Mouse (Mus musculus) G1E (cell line): Measurements from ENCODE around the gene Ctu1. TPM values are rescaled to one million over a fixed set of nuclear protein-coding genes. Genes with fewer than 3 reads are reported as not detected.
A peak's percentile ranks its signal among the peaks of the same experiment; 100 is the strongest.

Experiments
- ATAC-seq: 2 replicates; pipeline ENCODE4 v1.8.0; 2016; ENCODE audit warnings: mild to moderate bottlenecking; ENCODE audit not compliant: insufficient number of reproducible peaks, poor library complexity, low FRiP score, severe bottlenecking; ENCODE audit errors: extremely low read depth
- DNase-seq: peaks from one replicate; pipeline ENCODE4 v3.0.0; 2012; ENCODE audit warnings: low spot score
- H3K27me3 ChIP-seq: 2 replicates; pipeline ENCODE4 v1.6.1; 2012; ENCODE audit warnings: mild to moderate bottlenecking, low read length, inconsistent platforms; ENCODE audit not compliant: insufficient read depth
- H3K36me3 ChIP-seq: replicated peaks from 2 replicates; pipeline ENCODE3; 2012; ENCODE audit warnings: mild to moderate bottlenecking, inconsistent platforms
- H3K4me1 ChIP-seq: 2 replicates; pipeline ENCODE4 v1.6.1; 2012; ENCODE audit warnings: low read depth, low read length, inconsistent platforms, mixed read lengths; ENCODE audit not compliant: insufficient read depth
- H3K4me3 ChIP-seq: 2 replicates; pipeline ENCODE4 v1.5.1; 2012; ENCODE audit warnings: low read depth, mild to moderate bottlenecking, inconsistent platforms, low read length, moderate library complexity, mixed read lengths
- H3K9me3 ChIP-seq: replicated peaks from 2 replicates; pipeline ENCODE4 v1.6.1; 2012; ENCODE audit warnings: inconsistent platforms
- CTCF ChIP-seq: IDR thresholded peaks from 2 replicates; pipeline ENCODE4 v1.5.1; 2012; ENCODE audit warnings: low read depth, low read length, inconsistent platforms, mixed read lengths
- GATA1 ChIP-seq: IDR thresholded peaks from 2 replicates; pipeline ENCODE4 v1.6.1; 2012; ENCODE audit warnings: borderline replicate concordance, low read length, inconsistent platforms, mixed read lengths
- GATA2 ChIP-seq: IDR thresholded peaks from 2 replicates; pipeline ENCODE4 v1.6.1; 2012; ENCODE audit warnings: low read depth, low read length, inconsistent platforms, borderline replicate concordance
- POLR2AphosphoS5 ChIP-seq: IDR thresholded peaks from 2 replicates; pipeline ENCODE4 v1.6.1; 2012; ENCODE audit warnings: low read depth, low read length, inconsistent platforms; ENCODE audit not compliant: insufficient replicate concordance
- TAL1 ChIP-seq: conservative IDR thresholded peaks from 2 replicates; pipeline ENCODE4 v1.6.1; 2012; ENCODE audit warnings: low read depth, low read length, inconsistent platforms, mixed read lengths
- polyA plus RNA-seq: library from polyadenylated mRNA; stranded (reverse); fragments of >175 nt; gene quantifications from 2 replicates; pipeline ENCODE4 v1.2.3, GENCODE M21; 2012
- total RNA-seq, 2 experiments: library from RNA; stranded (forward) in 1 of 2; stranded (reverse) in 1 of 2; fragments of 200-1000 nt in 1 of 2; fragments of >200 nt in 1 of 2; fragmentation: Nextera tagmentation in 1 of 2; gene quantifications; 2 replicates each; pipeline ENCODE4 v1.2.3; 2014 to 2017

Ctu1 gene
- 2.5 and 2.7 TPM in 2 replicates for total RNA-seq (2014; fragmentation: Nextera tagmentation)
- 6.5 and 8.6 TPM in 2 replicates for total RNA-seq (2017)
- 14.9 and 20.9 TPM in 2 replicates for polyA plus RNA-seq

GRCm38 (mm10) chr7:43671809-43672580, at the start of gene Ctu1:
Ctu1 (plus strand) TSS chr7:43672016.
- Histone ChIP-seq H3K27me3 (no peaks in the 10 kb centered on the region), H3K4me3 (peak within 1 kb of the TSS; percentile 75), H3K9me3 (0 out of 2 replicates have a peak, but pooled peaks cover 5% of the 10 kb centered on the region), H3K36me3 (peaks cover 39% of the 10 kb centered on the region), H3K4me1 (peaks cover 27% of the 10 kb centered on the region)
- TF ChIP-seq TAL1 (no peak), GATA1 (no peak), GATA2 (no peak)
- ATAC-seq: peak; percentile 99
- DNase-seq: peak; percentile 81

GRCm38 (mm10) chr7:43622927-43623326, 48.9 kb upstream of the Ctu1 start:
- no peak for TF ChIP-seq CTCF
- TF ChIP-seq GATA1: no peak
- TF ChIP-seq TAL1: no peak
- TF ChIP-seq GATA2: no peak
- no peak for TF ChIP-seq POLR2AphosphoS5
- no peaks in the 10 kb centered on the region for H3K9me3 ChIP-seq
- H3K36me3 ChIP-seq: no peaks in the 10 kb centered on the region
- H3K27me3 ChIP-seq: no peaks in the 10 kb centered on the region; the same call in 1 of the 2 replicates
- DNase-seq: no peak
- no peak for ATAC-seq
- H3K4me3 ChIP-seq: no peak overlapping the region
- H3K4me1 ChIP-seq: no peaks in the 10 kb centered on the region

- Histone ChIP-seq H3K36me3 (no peaks in the 10 kb centered on the region), H3K4me3 (no peak overlapping the region), H3K4me1 (no peaks in the 10 kb centered on the region), H3K27me3 (no peaks in the 10 kb centered on the region; the same call in 1 of the 2 replicates), H3K9me3 (no peaks in the 10 kb centered on the region)
- TF ChIP-seq POLR2AphosphoS5: no peak
- no peak for TF ChIP-seq GATA2
- no peak for TF ChIP-seq TAL1
- TF ChIP-seq CTCF: no peak
- TF ChIP-seq GATA1: no peak
- DNase-seq: no peak
- ATAC-seq: no peak
These were observed 48.0 kb upstream of the Ctu1 start for GRCm38 (mm10) chr7:43623819-43624218.

- H3K9me3 ChIP-seq: no peaks in the 10 kb centered on the region
- DNase-seq: no peak
- H3K4me1 ChIP-seq: no peaks in the 10 kb centered on the region
- H3K4me3 ChIP-seq: no peak overlapping the region
- no peak for ATAC-seq
- TF ChIP-seq TAL1 (no peak), GATA2 (no peak), GATA1 (no peak), POLR2AphosphoS5 (no peak), CTCF (no peak)
- no peaks in the 10 kb centered on the region; the same call in 1 of the 2 replicates for H3K27me3 ChIP-seq
- H3K36me3 ChIP-seq: no peaks in the 10 kb centered on the region
These were observed 46.8 kb upstream of the Ctu1 start for GRCm38 (mm10) chr7:43625065-43625464.

- no peak for DNase-seq
- H3K4me1 ChIP-seq: no peaks in the 10 kb centered on the region
- no peaks in the 10 kb centered on the region for H3K36me3 ChIP-seq
- no peaks in the 10 kb centered on the region for H3K9me3 ChIP-seq
- ATAC-seq: no peak
- H3K27me3 ChIP-seq: peaks cover 4% of the 10 kb centered on the region; the same call in 1 of the 2 replicates
- no peak overlapping the region for H3K4me3 ChIP-seq
- no peak for TF ChIP-seq GATA2
- no peak for TF ChIP-seq CTCF
- TF ChIP-seq POLR2AphosphoS5: no peak
- no peak for TF ChIP-seq TAL1
- no peak for TF ChIP-seq GATA1
These were observed 45.9 kb upstream of the Ctu1 start for GRCm38 (mm10) chr7:43625794-43626422.

- Histone ChIP-seq H3K27me3 (peaks cover 4% of the 10 kb centered on the region; the same call in 1 of the 2 replicates), H3K4me1 (no peaks in the 10 kb centered on the region), H3K4me3 (no peak overlapping the region), H3K9me3 (no peaks in the 10 kb centered on the region), H3K36me3 (no peaks in the 10 kb centered on the region)
- ATAC-seq: no peak
- no peak for TF ChIP-seq CTCF
- TF ChIP-seq GATA2: no peak
- TF ChIP-seq POLR2AphosphoS5: no peak
- no peak for TF ChIP-seq GATA1
- no peak for TF ChIP-seq TAL1
- DNase-seq: no peak
These were observed 37.9 kb upstream of the Ctu1 start for GRCm38 (mm10) chr7:43633940-43634339.
